Mouse (Mus musculus) heart, embryonic 10.5 days (tissue): ENCODE measurements around the gene Mrpl42. TPM values are rescaled to one million over a fixed set of nuclear protein-coding genes. Genes with fewer than 3 reads are reported as not detected.

Experiments used
- DNase-seq: peaks from one replicate; pipeline ENCODE4 v3.0.0-alpha.2; 2017; ENCODE audit warnings: low spot score
- H3K27ac ChIP-seq: fragments of 300-500 bp; sonication (generic); 2 replicates; pipeline ENCODE4 v1.5.1; 2016; ENCODE audit warnings: mild to moderate bottlenecking
- H3K27me3 ChIP-seq: fragments of 300-500 bp; sonication (generic); 2 replicates; pipeline ENCODE4 v1.6.1; 2016; ENCODE audit warnings: mild to moderate bottlenecking; ENCODE audit not compliant: poor library complexity, insufficient read depth, severe bottlenecking
- H3K36me3 ChIP-seq: fragments of 300-500 bp; sonication (generic); 2 replicates; pipeline ENCODE4 v1.6.1; 2016; ENCODE audit warnings: mild to moderate bottlenecking, moderate library complexity
- H3K4me1 ChIP-seq: fragments of 300-500 bp; sonication (generic); 2 replicates; pipeline ENCODE4 v1.6.1; 2016; ENCODE audit warnings: mild to moderate bottlenecking
- H3K4me3 ChIP-seq: fragments of 300-500 bp; sonication (generic); 2 replicates; pipeline ENCODE4 v1.5.1; 2016; ENCODE audit warnings: mild to moderate bottlenecking, moderate library complexity
- H3K9me3 ChIP-seq: fragments of 300-500 bp; sonication (generic); 2 replicates; pipeline ENCODE4 v1.6.1; 2016; ENCODE audit warnings: mild to moderate bottlenecking, moderate library complexity
- WGBS: fragments of 180-500 bp; shearing (Covaris S2); methylation state at CpG from one replicate; pipeline ENCODE4 v1.1.7; 2016; 5-methylcytosine and 5-hydroxymethylcytosine counted together
- polyA plus RNA-seq: library from polyadenylated mRNA; unstranded; fragments of >200 nt; fragmentation: Nextera tagmentation; extraction: Ambion mirVana; gene quantifications from 2 replicates; pipeline ENCODE4 v1.2.1, GENCODE M21; 2016

The Mrpl42 gene
- polyA plus RNA-seq, 1 experiment from 2014 or later: 445 TPM

- peaks cover 41% of the 10 kb centered on the region for H3K4me1 ChIP-seq
- no peak overlapping the region for H3K27ac ChIP-seq
- no peak overlapping the region for H3K4me3 ChIP-seq
- H3K9me3 ChIP-seq: no peaks in the 10 kb centered on the region
- DNase-seq: no peak
- WGBS: 84% methylated on average over 8 of the region's 8 CpGs
- no peaks in the 10 kb centered on the region for H3K36me3 ChIP-seq
- H3K27me3 ChIP-seq: no peaks in the 10 kb centered on the region
These were observed 33.9 kb upstream of the Mrpl42 start for GRCm38 (mm10) chr10:95535399-95536221.

GRCm38 (mm10) chr10:95533382-95533781 lies 31.6 kb upstream of the Mrpl42 start:
- H3K27me3 ChIP-seq: no peaks in the 10 kb centered on the region
- no peak for DNase-seq
- WGBS: 87% methylated on average over 7 of the region's 7 CpGs
- 0 out of 2 replicates have a peak overlapping the region, but pooled peaks have one; percentile 10 for H3K27ac ChIP-seq
- peaks cover 35% of the 10 kb centered on the region for H3K4me1 ChIP-seq
- no peaks in the 10 kb centered on the region for H3K36me3 ChIP-seq
- no peak overlapping the region for H3K4me3 ChIP-seq
- H3K9me3 ChIP-seq: no peaks in the 10 kb centered on the region

GRCm38 (mm10) chr10:95532916-95533315 lies 31.2 kb upstream of the Mrpl42 start:
- no peak overlapping the region for H3K4me3 ChIP-seq
- no peak for DNase-seq
- WGBS: 73% methylated on average over 5 of the region's 5 CpGs
- no peaks in the 10 kb centered on the region for H3K9me3 ChIP-seq
- H3K4me1 ChIP-seq: peaks cover 31% of the 10 kb centered on the region
- no peak overlapping the region for H3K27ac ChIP-seq
- H3K27me3 ChIP-seq: no peaks in the 10 kb centered on the region
- no peaks in the 10 kb centered on the region for H3K36me3 ChIP-seq

GRCm38 (mm10) chr10:95530551-95531121 lies 28.9 kb upstream of the Mrpl42 start:
- H3K4me3 ChIP-seq: no peak overlapping the region
- H3K27ac ChIP-seq: no peak overlapping the region
- H3K36me3 ChIP-seq: no peaks in the 10 kb centered on the region
- WGBS: 81% methylated on average over 2 of the region's 2 CpGs
- H3K4me1 ChIP-seq: peaks cover 30% of the 10 kb centered on the region
- H3K27me3 ChIP-seq: no peaks in the 10 kb centered on the region
- no peak for DNase-seq
- H3K9me3 ChIP-seq: no peaks in the 10 kb centered on the region

GRCm38 (mm10) chr10:95526495-95527122 lies 24.9 kb upstream of the Mrpl42 start:
- no peak for DNase-seq
- WGBS: 85% methylated on average over 5 of the region's 5 CpGs
- Histone ChIP-seq H3K4me3 (no peak overlapping the region), H3K27me3 (no peaks in the 10 kb centered on the region), H3K4me1 (peaks cover 15% of the 10 kb centered on the region), H3K9me3 (no peaks in the 10 kb centered on the region; the same call in 1 of the 2 replicates), H3K27ac (no peak overlapping the region), H3K36me3 (peaks cover 13% of the 10 kb centered on the region)

- Histone ChIP-seq H3K9me3 (no peaks in the 10 kb centered on the region; the same call in 1 of the 2 replicates), H3K4me3 (no peak overlapping the region), H3K36me3 (peaks cover 14% of the 10 kb centered on the region), H3K27ac (no peak overlapping the region), H3K27me3 (no peaks in the 10 kb centered on the region), H3K4me1 (peaks cover 15% of the 10 kb centered on the region)
- DNase-seq: no peak
- WGBS: 91% methylated on average over 5 of the region's 5 CpGs
These were observed 24.1 kb upstream of the Mrpl42 start for GRCm38 (mm10) chr10:95525871-95526270.

GRCm38 (mm10) chr10:95525037-95525675 lies 23.4 kb upstream of the Mrpl42 start:
- no peak for DNase-seq
- Histone ChIP-seq H3K4me3 (no peak overlapping the region), H3K36me3 (peaks cover 14% of the 10 kb centered on the region), H3K27ac (no peak overlapping the region), H3K27me3 (no peaks in the 10 kb centered on the region), H3K4me1 (peaks cover 11% of the 10 kb centered on the region), H3K9me3 (no peaks in the 10 kb centered on the region; the same call in 1 of the 2 replicates)
- WGBS: 72% methylated on average over 6 of the region's 6 CpGs

- 95% methylated on average over 6 of the region's 6 CpGs for WGBS
- Histone ChIP-seq H3K27me3 (no peaks in the 10 kb centered on the region), H3K36me3 (peaks cover 15% of the 10 kb centered on the region)
These were observed 15.9 kb upstream of the Mrpl42 start for GRCm38 (mm10) chr10:95517656-95518055.

GRCm38 (mm10) chr10:95515293-95515931 lies 13.7 kb upstream of the Mrpl42 start:
- H3K9me3 ChIP-seq: no peaks in the 10 kb centered on the region
- H3K4me1 ChIP-seq: peaks cover 18% of the 10 kb centered on the region; the same call in 1 of the 2 replicates
- peak overlapping the region; percentile 99 for H3K4me3 ChIP-seq
- under 1% methylated on average over 79 of the region's 80 CpGs for WGBS
- H3K27ac ChIP-seq: peak overlapping the region; percentile 99
- DNase-seq: peak; percentile 81
- H3K27me3 ChIP-seq: no peaks in the 10 kb centered on the region
- H3K36me3 ChIP-seq: 0 out of 2 replicates have a peak, but pooled peaks cover 3% of the 10 kb centered on the region

More at GRCm38 (mm10) chr10:95517656-95518055, 15.9 kb upstream of the Mrpl42 start:
- H3K4me3 ChIP-seq: no peak overlapping the region
- DNase-seq: no peak
- no peak overlapping the region for H3K27ac ChIP-seq
- H3K4me1 ChIP-seq: peaks cover 18% of the 10 kb centered on the region; the same call in 1 of the 2 replicates
- H3K9me3 ChIP-seq: no peaks in the 10 kb centered on the region; the same call in 1 of the 2 replicates

GRCm38 (mm10) chr10:95514656-95515292 lies 13.0 kb upstream of the Mrpl42 start, which contains the start of gene Ube2n:
Ube2n (plus strand) TSS chr10:95515145.
- peak; percentile 99 for DNase-seq
- H3K27ac ChIP-seq: peak within 1 kb of the TSS; percentile 99
- no peaks in the 10 kb centered on the region for H3K27me3 ChIP-seq
- no peaks in the 10 kb centered on the region for H3K9me3 ChIP-seq
- H3K4me1 ChIP-seq: peaks cover 15% of the 10 kb centered on the region; the same call in 1 of the 2 replicates
- H3K36me3 ChIP-seq: 0 out of 2 replicates have a peak, but pooled peaks cover 3% of the 10 kb centered on the region
- peak within 1 kb of the TSS; percentile 99 for H3K4me3 ChIP-seq
- WGBS: under 1% methylated on average over 81 of the region's 81 CpGs

- Histone ChIP-seq H3K4me1 (peaks cover 13% of the 10 kb centered on the region; the same call in 1 of the 2 replicates), H3K27ac (peak overlapping the region; percentile 99), H3K27me3 (no peaks in the 10 kb centered on the region), H3K36me3 (no peaks in the 10 kb centered on the region), H3K4me3 (peak overlapping the region; percentile 99), H3K9me3 (no peaks in the 10 kb centered on the region)
- no peak for DNase-seq
- WGBS: 33% methylated on average over 15 of the region's 15 CpGs
These were observed 12.2 kb upstream of the Mrpl42 start for GRCm38 (mm10) chr10:95513768-95514556.
